Mouse (Mus musculus): ENCODE data around the gene Nfrkb. TPM values are rescaled to one million over a fixed set of nuclear protein-coding genes. Genes with fewer than 3 reads are reported as not detected.

The Nfrkb gene
- 10 to 100 TPM in 1 of 2 experiments, 1 to 10 TPM in 1; 8.8 to 11.4 TPM for total RNA-seq (2021)

GRCm38 (mm10) chr9:31385947-31386354 is at the start of gene Nfrkb:
Nfrkb (plus strand) TSS chr9:31386192.
- intact Hi-C loops (cut with DNase I): no loop called here

GRCm38 (mm10) chr9:31344289-31344831 is 41.6 kb upstream of the Nfrkb start:
- intact Hi-C loops (cut with DNase I): no loop called here
- DNase-seq (ENCODE audit: low spot score): no peak

More at GRCm38 (mm10) chr9:31385947-31386354, at the start of gene Nfrkb:
- DNase-seq (ENCODE audit: low spot score): peak; percentile 85

GRCm38 (mm10) chr9:31346575-31347080 is 39.4 kb upstream of the Nfrkb start:
- intact Hi-C loops (cut with DNase I): no loop called here
- DNase-seq (ENCODE audit: low spot score): no peak

- intact Hi-C loops (cut with DNase I): no loop called here
- DNase-seq (ENCODE audit: low spot score): no peak
Observed at GRCm38 (mm10) chr9:31348458-31348857, 37.5 kb upstream of the Nfrkb start.

DNA sequence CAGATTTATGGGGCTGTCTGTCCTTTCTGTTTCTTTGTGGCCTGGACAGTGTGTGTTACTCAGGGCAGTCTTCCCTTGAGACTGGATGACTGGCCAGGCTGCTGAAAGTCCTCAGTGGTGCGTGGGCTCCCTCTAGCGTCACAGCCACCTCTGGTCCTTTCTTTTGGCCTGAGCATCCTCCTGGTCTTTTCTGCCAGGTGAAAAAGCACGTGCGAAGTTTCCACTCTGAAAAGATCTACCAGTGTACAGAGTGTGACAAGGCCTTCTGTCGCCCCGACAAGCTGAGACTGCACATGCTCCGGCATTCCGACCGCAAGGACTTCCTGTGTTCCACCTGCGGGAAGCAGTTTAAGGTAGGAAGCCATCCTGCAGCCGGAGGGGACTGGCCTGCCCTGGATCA is 37.1 kb upstream of the Nfrkb start:
- DNase-seq (ENCODE audit: low spot score): no peak
- intact Hi-C loops (cut with DNase I): loop anchor here (1.0 kb wide), 1 partner anchor 198 kb away; no protein-coding TSS in a partner anchor

DNA sequence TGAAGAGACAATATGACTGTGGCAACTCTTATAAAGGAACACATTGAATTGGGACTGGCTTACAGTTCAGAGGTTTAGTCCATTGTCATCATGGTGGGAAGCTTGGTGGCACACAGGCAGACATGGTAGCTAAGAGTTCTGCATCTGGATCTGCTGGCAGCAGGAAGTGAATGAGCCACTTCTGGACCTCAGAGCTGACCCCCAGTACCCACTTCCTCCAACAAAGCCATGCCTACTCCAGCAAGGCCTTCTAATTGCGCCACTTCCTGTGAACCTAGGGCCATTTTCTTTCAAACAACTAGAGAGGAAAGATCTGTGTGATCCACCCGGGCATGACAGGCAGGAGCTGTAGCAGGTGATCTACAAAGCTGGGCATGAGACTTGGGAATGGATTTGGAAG is 33.3 kb upstream of the Nfrkb start:
- DNase-seq (ENCODE audit: low spot score): no peak
- intact Hi-C loops (cut with DNase I): no loop called here

DNA sequence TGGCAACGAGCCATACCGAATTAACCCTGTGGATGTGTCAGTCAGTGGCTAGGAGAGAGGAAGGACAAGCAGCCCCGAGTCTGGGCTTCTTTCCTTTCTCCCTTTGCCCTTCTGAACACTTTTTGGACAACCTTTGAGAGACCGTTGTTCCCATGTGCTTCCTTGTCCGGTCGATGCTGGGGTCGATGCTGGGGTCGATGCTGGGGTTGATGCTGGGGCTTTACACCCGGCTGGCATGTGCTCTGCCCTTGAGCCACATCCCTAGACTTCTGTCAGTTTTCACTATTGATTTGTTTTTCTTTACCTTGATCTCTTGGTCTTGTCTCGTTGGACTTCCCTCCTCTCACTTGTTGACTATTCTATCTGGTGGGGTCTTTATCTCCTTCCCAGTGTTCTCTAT is 32.5 kb upstream of the Nfrkb start:
- intact Hi-C loops (cut with DNase I): no loop called here
- DNase-seq (ENCODE audit: low spot score): no peak

DNA sequence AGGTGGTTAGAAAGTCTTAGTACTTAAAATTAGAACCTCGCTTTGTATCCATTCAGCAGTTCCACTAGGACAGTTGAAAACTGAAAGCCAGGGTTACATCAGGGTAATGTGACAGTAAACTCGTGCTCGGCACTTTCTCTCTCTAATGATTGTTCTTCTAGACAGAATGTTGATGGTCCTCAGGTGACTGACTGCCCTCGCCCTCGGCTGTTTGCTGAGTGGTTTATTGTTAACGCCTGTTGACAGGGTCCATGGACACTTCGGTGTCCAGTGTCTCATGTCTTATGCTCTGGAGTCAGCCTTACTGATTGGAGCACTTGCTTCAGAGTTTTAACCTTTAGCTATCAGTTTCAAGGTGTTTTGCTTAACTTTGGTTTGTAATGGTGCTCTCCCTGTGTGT is 31.9 kb upstream of the Nfrkb start:
- intact Hi-C loops (cut with DNase I): no loop called here
- DNase-seq (ENCODE audit: low spot score): no peak

DNA sequence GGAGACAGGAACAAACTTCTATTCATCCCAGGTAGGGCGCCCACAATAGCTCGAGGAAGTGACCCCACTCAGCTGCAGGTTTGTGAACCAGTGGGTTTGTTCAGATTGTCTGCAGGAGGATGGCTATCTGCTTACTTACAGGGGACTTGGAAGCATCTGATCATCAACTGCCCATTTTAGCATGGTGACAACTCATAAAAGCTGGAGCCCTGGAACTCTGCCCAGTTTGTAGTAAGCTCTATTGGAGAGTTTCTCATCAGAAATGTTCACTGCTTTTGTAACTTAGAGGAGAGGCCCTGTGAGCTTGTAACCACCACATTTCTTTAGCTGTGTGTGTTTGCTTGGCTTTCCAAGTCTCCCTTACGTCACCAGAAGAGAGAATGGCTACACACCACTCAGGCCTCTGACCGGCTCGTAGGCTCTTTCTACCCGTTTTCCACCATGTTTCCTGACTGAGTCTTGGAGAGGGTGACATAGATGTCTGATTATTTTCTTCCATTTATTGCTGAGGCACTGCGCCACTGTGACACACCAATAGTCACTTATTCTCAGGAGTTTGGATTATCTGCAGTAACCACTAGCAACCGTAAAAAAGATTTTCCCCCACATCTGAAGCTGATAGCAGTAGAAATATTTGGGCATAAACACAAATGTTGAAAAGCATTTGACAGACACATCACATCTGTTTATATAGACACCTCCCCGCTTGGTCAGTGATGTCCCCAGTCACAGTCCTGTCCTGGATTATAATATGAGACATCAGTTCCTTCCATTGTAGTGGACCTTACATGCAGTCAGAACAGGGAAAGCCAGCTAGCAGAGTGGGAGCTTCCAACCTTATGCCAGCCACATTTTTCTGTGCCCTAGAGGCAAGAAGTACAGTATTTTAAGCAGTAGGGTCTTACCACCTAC is 22.0 kb upstream of the Nfrkb start:
- intact Hi-C loops (cut with DNase I): no loop called here
- no peak for DNase-seq (ENCODE audit: low spot score)

DNA sequence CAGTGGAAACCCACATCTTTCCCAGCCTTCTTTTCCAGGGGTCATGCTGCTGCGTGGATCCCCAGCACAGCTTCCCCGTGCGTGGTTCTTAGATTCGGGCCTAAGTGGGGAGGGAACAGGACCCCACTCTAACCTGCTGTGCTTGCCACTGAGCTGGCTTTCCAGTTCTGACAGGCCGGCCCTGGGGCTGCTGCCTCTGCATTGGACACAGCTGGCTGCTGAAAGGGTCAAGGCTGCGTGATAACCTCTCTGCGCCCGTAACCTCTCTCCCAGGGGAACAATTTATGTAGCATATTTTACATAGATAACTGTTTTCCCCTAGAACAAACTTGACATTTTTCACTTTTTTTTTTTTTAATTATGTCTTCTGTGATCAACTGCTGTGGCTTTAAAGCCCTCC is 20.9 kb upstream of the Nfrkb start:
- intact Hi-C loops (cut with DNase I): no loop called here
- no peak for DNase-seq (ENCODE audit: low spot score)

- intact Hi-C loops (cut with DNase I): no loop called here
- DNase-seq (ENCODE audit: low spot score): no peak
Observed at GRCm38 (mm10) chr9:31371740-31372139, 14.3 kb upstream of the Nfrkb start.

GRCm38 (mm10) chr9:31376661-31377060 is 9.3 kb upstream of the Nfrkb start:
- DNase-seq (ENCODE audit: low spot score): no peak
- intact Hi-C loops (cut with DNase I): no loop called here

DNA sequence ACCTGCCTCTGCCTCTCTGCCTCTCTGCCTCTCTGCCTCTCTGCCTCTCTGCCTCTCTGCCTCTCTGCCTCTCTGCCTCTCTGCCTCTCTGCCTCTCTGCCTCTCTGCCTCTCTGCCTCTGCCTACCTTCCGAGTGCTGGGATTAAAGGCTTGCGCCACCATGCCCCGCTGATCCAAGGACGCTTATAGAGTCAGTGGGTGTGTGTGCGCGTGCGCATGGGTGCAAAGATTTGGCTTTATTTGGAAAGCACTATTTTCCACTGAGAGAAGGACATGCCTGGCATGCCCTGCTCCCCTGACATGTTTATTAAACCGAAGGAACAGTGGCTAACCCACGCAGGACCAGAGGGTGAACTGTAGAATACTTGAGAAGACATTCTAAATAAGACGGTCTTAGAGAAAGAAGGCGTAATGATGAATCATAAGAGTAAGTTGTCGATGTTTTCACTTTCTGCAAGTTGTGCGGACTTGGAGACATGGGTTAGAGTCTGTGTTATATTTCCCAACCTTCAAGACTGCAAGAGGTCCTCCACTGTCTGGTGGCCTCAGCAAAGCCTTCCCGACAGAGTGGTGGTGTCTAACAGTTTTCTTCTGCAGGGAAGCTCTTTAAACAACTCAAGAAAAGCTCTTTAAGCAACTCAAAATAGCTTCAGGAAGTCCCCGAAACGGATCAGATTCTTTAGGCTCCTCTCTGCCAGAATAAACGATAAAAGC is 1.0 kb upstream of the Nfrkb start:
- DNase-seq (ENCODE audit: low spot score): no peak
- intact Hi-C loops (cut with DNase I): no loop called here

- intact Hi-C loops (cut with DNase I): no loop called here
- no peak for DNase-seq (ENCODE audit: low spot score)
Observed at GRCm38 (mm10) chr9:31385500-31385869, 507 bp upstream of the Nfrkb start.

DNA sequence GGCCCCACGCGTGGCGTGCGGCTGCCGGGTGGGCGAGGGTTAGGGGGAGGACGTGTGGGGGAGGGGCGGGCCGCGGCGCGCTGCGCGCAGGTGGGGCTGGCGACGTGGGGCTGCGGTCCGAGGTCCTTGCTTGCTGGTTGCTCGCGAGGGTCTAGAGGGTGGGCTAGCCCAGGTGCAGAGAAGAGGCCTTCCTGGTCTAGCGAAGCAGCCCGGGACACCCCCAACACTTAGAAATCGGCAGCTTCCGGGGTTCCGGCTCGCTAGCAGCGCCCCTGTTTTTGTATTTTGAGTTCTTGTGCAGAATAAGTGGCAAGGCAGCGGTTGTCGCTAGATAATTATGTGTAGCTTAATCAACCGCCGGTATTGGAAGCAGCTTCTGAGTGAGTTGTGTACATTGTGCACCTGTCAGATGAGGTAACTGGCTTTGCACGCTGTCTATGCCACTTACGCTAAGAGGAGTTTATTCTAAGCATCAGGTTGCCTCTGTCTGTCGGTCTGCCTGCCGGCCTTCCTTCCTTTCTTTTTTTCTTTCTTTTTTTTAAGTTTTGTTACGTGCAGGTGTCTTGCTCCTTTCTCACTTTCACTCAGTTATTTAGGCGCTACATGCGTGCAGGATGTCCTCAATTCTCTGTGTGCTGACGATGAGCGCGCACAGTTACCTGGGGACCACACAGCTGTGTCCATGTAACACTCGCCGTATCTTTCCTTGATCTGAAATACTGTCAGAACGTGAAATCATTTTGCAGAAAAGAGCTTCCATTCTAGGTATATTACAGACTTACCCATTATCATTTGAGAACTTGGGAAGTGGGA is 582 bp downstream of the Nfrkb start:
- intact Hi-C loops (cut with DNase I): no loop called here
- no peak for DNase-seq (ENCODE audit: low spot score)

- intact Hi-C loops (cut with DNase I): no loop called here
- no peak for DNase-seq (ENCODE audit: low spot score)
Observed at GRCm38 (mm10) chr9:31387206-31387605, 1.2 kb downstream of the Nfrkb start.

GRCm38 (mm10) chr9:31400441-31400840 is 14.4 kb downstream of the Nfrkb start:
- DNase-seq (ENCODE audit: low spot score): no peak
- intact Hi-C loops (cut with DNase I): no loop called here

DNA sequence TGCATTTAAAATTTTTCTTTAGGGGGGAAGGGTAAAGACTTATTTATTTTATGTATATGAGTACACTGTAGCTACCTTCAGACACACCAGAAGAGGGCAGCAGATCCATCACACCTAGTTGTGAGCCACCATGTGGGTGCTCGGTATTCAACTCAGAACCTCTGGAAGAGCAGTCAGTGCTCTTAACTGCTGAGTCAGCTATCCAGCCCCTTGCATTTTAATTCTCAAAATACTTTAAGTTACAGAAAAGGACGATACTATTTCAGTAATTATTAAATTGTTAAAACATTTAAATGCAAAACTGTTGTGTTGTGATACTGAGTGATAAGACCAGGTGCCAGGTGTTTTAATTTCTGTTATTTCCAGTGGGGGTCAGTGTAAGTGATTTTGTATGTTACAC is 18.3 kb downstream of the Nfrkb start:
- intact Hi-C loops (cut with DNase I): no loop called here
- DNase-seq (ENCODE audit: low spot score): no peak

DNA sequence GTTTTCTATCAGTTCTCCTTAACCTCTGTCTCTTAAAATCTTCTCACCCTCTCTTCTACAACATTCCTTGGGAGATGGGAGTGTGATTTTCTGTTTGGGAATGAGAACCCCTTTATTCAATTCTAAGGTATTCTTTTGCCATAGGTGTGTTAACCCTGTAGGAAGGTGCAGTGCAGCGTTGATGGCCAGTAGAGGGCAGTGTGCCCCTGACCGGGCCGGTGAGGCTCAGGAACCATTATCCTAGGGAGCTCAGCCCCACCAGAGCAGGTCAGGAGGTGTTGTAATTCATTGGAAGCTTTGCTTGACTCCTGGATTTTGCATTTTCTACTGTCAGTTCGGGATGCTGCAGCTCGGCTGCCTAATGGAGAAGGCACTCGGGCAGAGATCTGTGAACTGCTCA is 19.2 kb downstream of the Nfrkb start:
- intact Hi-C loops (cut with DNase I): no loop called here
- DNase-seq (ENCODE audit: low spot score): no peak

DNA sequence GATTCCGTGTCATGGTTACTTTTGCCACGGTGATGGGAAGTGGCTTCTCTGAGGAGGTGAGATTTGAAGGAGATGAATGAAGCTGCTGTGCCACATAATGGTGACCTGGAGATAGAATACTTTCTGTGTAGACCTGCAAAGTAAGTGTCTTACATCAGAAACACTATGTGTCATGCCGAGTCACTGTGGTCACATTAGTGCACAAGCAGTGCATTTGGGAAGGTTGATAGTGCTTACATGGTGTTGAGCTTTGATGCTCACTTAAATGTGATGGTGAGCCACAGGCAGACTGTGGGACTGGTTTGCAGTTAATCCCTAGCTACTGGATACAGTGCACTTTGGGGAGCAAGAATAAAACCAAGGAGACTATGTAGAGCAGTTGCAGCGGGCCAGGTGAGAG is 26.2 kb downstream of the Nfrkb start:
- intact Hi-C loops (cut with DNase I): loop anchor here (10.0 kb wide), 1 partner anchor 133 kb away; no protein-coding TSS in a partner anchor
- DNase-seq (ENCODE audit: low spot score): no peak

Data from heart, postnatal 25 days (tissue).